Mouse (Mus musculus): ENCODE measurements at regions not wholly inside any gene's neighbourhood (a gene's known extent, or its start where the extent isn't known, plus 50 kb on each side); places are given as distances from the start of the nearest gene placed in this dataset.

DNA sequence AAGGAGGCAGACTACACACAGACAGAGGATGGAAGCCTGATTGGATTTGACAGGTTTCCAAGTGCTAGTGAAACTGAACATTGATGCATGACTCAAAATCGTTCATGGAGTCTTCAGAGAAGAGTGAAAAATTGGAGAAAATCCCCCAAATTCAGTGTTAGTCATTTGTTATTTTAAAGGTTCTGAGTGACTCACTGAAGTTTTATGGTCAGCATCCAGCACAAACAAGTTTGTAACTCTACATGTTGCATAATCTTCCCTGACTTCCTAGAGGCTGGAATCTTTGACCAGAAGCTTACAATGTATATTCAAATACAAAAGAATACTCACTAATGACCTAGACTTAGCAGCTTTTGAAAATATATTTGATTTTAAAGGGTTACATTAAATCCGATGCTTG lies 224.3 kb upstream of the Pot1a start:
- Histone ChIP-seq H3K9me3 (ENCODE audit: control insufficient read depth, low read length) (no peaks in the 10 kb centered on the region), H3K27me3 (ENCODE audit: control insufficient read depth, insufficient read depth, low read length) (no peaks in the 10 kb centered on the region), H3K27ac (ENCODE audit: low read depth, low read length) (no peak overlapping the region), H3K4me2 (ENCODE audit: low read depth, low read length) (no peak overlapping the region), H3K4me3 (ENCODE audit: low read depth, low read length) (no peak overlapping the region), H3K9ac (replicated peaks; ENCODE audit: low read depth, low read length) (no peak overlapping the region), H3K4me1 (ENCODE audit: control insufficient read depth, insufficient read depth, low read length) (no peaks in the 10 kb centered on the region), H3K36me3 (ENCODE audit: control insufficient read depth, insufficient read depth, low read length) (no peaks in the 10 kb centered on the region)
- ATAC-seq (ENCODE audit: low read depth): no peak
- 83% methylated on average over 2 of the region's 2 CpGs for WGBS

DNA sequence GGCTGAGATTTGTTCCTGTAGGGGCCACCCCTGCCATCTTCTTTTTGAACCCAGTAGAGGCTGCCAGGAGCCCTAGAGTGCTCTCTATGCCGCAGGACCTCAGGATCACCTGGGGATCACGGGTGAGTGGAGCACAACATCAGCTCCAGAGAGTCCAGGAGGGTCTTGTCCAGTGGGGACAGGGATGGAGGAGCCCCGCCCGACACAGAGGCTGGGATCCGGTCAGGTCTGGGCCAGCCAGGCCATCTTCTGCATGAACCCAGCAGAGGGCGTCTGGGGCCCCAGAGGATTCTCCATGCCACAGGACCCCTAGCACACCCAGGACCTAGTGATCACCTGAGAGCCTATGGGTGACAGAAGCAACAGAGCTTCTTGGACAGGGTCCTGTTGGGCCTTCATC lies 206.3 kb upstream of the Pot1a start:
- WGBS: 87% methylated on average over 6 of the region's 6 CpGs
- H3K36me3 ChIP-seq (ENCODE audit: control insufficient read depth, insufficient read depth, low read length): no peaks in the 10 kb centered on the region
- H3K4me2 ChIP-seq (ENCODE audit: low read depth, low read length): no peak overlapping the region
- H3K27me3 ChIP-seq (ENCODE audit: control insufficient read depth, insufficient read depth, low read length): no peaks in the 10 kb centered on the region
- H3K9me3 ChIP-seq (ENCODE audit: control insufficient read depth, low read length): no peaks in the 10 kb centered on the region
- no peak overlapping the region for H3K9ac ChIP-seq (replicated peaks; ENCODE audit: low read depth, low read length)
- no peaks in the 10 kb centered on the region for H3K4me1 ChIP-seq (ENCODE audit: control insufficient read depth, insufficient read depth, low read length)
- H3K27ac ChIP-seq (ENCODE audit: low read depth, low read length): no peak overlapping the region
- no peak for ATAC-seq (ENCODE audit: low read depth)
- H3K4me3 ChIP-seq (ENCODE audit: low read depth, low read length): no peak overlapping the region

DNA sequence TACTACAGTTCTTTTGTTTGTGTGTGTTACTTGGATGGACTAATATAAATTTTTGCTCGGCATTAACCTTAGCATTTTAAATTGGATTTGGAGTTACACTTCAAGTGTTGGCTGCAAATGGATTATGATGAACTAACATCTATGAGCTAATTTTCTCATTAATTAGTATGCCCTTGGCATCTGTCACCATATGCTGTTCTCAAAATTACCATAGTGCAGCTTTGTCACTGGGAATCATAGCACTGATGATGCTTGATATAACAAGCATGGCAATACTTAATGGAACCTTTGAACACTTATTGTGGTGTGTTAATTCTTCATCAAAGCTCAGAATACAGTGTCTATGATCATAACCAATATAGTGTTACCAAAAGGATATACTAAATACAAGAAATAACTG lies 185.0 kb upstream of the Pot1a start:
- ATAC-seq (ENCODE audit: low read depth): no peak
- H3K9ac ChIP-seq (replicated peaks; ENCODE audit: low read depth, low read length): no peak overlapping the region
- no peak overlapping the region for H3K27ac ChIP-seq (ENCODE audit: low read depth, low read length)
- no peaks in the 10 kb centered on the region for H3K27me3 ChIP-seq (ENCODE audit: control insufficient read depth, insufficient read depth, low read length)
- no peak overlapping the region for H3K4me3 ChIP-seq (ENCODE audit: low read depth, low read length)
- H3K4me1 ChIP-seq (ENCODE audit: control insufficient read depth, insufficient read depth, low read length): no peaks in the 10 kb centered on the region
- H3K36me3 ChIP-seq (ENCODE audit: control insufficient read depth, insufficient read depth, low read length): no peaks in the 10 kb centered on the region
- no peaks in the 10 kb centered on the region for H3K9me3 ChIP-seq (ENCODE audit: control insufficient read depth, low read length)
- H3K4me2 ChIP-seq (ENCODE audit: low read depth, low read length): no peak overlapping the region
- 72% methylated on average over 1 of the region's 1 CpGs for WGBS

DNA sequence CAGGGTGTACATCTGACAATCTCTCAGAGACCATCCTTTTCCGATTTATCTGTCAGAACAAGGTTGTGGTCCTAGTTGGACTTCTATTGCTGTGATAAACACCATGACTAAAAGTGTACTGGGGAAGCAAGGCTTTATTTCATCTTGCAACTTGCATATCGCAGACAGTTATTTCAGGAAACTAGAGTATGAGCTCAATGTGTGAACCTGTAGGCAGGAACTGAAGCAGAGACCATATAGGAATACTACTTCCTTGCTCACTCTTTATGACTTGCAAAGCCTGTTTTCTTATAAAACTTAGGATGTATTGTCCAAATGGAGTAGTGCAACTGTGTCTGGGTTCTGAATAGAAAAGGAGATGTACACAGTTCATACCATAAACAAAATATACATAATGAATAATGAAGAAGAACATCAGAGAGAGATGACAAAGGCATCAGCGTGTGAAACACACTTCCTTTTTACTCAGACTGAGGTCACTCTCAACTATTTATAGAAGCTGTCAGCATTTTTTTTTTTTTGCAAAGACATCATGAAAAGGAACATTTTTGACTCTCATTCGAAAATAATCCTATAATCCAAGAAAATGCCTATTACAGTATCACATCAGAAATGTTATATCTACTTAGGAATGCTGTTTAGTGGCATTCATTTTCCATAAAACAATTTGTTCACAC lies 169.3 kb upstream of the Pot1a start:
- no peaks in the 10 kb centered on the region for H3K4me1 ChIP-seq (ENCODE audit: control insufficient read depth, insufficient read depth, low read length)
- no peaks in the 10 kb centered on the region for H3K36me3 ChIP-seq (ENCODE audit: control insufficient read depth, insufficient read depth, low read length)
- H3K9ac ChIP-seq (replicated peaks; ENCODE audit: low read depth, low read length): no peak overlapping the region
- H3K4me3 ChIP-seq (ENCODE audit: low read depth, low read length): no peak overlapping the region
- ATAC-seq (ENCODE audit: low read depth): no peak
- H3K27ac ChIP-seq (ENCODE audit: low read depth, low read length): no peak overlapping the region
- no peak overlapping the region for H3K4me2 ChIP-seq (ENCODE audit: low read depth, low read length)
- H3K9me3 ChIP-seq (ENCODE audit: control insufficient read depth, low read length): no peaks in the 10 kb centered on the region
- WGBS: 84% methylated on average over 4 of the region's 4 CpGs
- no peaks in the 10 kb centered on the region for H3K27me3 ChIP-seq (ENCODE audit: control insufficient read depth, insufficient read depth, low read length)

DNA sequence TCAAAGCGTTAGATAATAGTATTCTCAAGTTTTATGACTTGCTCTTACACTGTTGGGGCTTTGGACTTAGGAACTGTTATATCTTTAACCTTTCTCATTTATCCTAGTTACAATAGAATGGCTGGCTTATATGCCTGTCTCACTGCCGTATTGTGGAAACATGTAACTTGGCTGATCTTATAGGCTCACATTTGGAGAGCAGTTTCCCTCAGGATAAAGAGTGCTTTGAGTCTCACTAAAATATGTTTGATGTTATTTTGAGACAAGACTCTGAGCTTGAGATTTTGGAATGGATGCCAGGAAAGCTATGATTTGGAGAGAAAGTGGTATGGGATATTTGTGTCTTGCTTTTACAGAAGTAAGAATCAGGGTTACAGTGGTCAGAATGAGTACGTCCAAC lies 156.4 kb upstream of the Pot1a start:
- Histone ChIP-seq H3K9me3 (ENCODE audit: control insufficient read depth, low read length) (no peaks in the 10 kb centered on the region), H3K4me3 (ENCODE audit: low read depth, low read length) (no peak overlapping the region), H3K36me3 (ENCODE audit: control insufficient read depth, insufficient read depth, low read length) (no peaks in the 10 kb centered on the region), H3K27ac (ENCODE audit: low read depth, low read length) (no peak overlapping the region), H3K4me2 (ENCODE audit: low read depth, low read length) (no peak overlapping the region), H3K9ac (replicated peaks; ENCODE audit: low read depth, low read length) (no peak overlapping the region), H3K27me3 (ENCODE audit: control insufficient read depth, insufficient read depth, low read length) (no peaks in the 10 kb centered on the region), H3K4me1 (ENCODE audit: control insufficient read depth, insufficient read depth, low read length) (no peaks in the 10 kb centered on the region)
- WGBS: 88% methylated on average over 3 of the region's 3 CpGs
- no peak for ATAC-seq (ENCODE audit: low read depth)

DNA sequence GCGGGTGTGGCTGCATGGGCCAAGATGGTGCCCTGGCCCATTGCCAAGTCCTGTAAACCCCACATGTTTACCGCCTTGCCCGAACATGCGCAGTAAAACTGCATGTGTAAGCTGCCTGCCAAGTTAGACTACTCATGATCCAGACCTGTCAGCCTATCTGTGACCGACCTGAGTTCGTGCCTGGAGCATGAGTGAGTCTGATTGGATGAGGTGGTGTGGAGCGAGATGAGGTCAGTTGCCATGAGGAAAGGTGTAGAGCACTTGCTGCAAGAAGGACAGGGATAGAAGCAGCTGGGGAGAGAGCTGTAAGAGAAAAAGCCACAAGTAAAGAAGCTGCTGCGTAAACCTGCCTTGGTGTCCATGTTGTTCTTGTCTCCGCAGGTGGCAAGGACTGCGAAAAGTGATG lies 122.1 kb upstream of the Pot1a start:
- Histone ChIP-seq H3K4me1 (ENCODE audit: control insufficient read depth, insufficient read depth, low read length) (no peaks in the 10 kb centered on the region), H3K9ac (replicated peaks; ENCODE audit: low read depth, low read length) (no peak overlapping the region), H3K27me3 (ENCODE audit: control insufficient read depth, insufficient read depth, low read length) (no peaks in the 10 kb centered on the region), H3K9me3 (ENCODE audit: control insufficient read depth, low read length) (no peaks in the 10 kb centered on the region), H3K4me2 (ENCODE audit: low read depth, low read length) (no peak overlapping the region), H3K4me3 (ENCODE audit: low read depth, low read length) (no peak overlapping the region), H3K36me3 (ENCODE audit: control insufficient read depth, insufficient read depth, low read length) (no peaks in the 10 kb centered on the region), H3K27ac (ENCODE audit: low read depth, low read length) (no peak overlapping the region)
- no peak for ATAC-seq (ENCODE audit: low read depth)
- 92% methylated on average over 10 of the region's 10 CpGs for WGBS

DNA sequence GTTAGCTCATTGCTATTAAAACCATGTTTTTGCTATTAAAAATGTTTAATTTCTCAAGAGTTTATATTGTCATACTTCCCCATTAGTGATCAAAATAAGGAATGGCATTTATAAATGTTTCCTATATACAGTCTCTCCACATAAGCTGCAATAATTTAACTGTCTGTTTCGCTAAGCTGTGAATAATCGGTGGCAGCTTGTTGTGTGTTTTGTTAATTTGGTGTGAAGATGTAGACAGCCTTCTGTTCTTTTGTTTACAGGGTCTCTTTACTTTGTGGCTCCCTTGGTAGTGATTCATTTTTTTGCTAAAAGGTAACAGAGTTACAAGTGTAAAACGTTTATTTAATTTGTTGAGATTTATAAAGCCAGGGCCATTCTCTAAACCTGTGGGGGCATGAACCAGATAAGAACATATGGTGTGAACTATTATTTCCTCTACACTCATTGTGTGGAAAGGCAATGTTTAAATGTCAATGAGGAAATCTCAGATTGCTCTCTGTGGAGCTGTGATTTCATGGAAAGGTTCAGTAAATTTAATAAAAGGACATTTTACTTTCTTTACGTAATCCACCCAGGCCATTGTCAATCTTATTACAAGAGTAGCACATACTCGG lies 108.9 kb upstream of the Pot1a start:
- peak; percentile 68 for ATAC-seq (ENCODE audit: low read depth)
- Histone ChIP-seq H3K4me1 (ENCODE audit: control insufficient read depth, insufficient read depth, low read length) (no peaks in the 10 kb centered on the region), H3K9ac (replicated peaks; ENCODE audit: low read depth, low read length) (no peak overlapping the region), H3K9me3 (ENCODE audit: control insufficient read depth, low read length) (no peaks in the 10 kb centered on the region), H3K27ac (ENCODE audit: low read depth, low read length) (no peak overlapping the region), H3K36me3 (ENCODE audit: control insufficient read depth, insufficient read depth, low read length) (no peaks in the 10 kb centered on the region), H3K4me3 (ENCODE audit: low read depth, low read length) (no peak overlapping the region), H3K27me3 (ENCODE audit: control insufficient read depth, insufficient read depth, low read length) (no peaks in the 10 kb centered on the region), H3K4me2 (ENCODE audit: low read depth, low read length) (no peak overlapping the region)
- 30% methylated on average over 5 of the region's 5 CpGs for WGBS

DNA sequence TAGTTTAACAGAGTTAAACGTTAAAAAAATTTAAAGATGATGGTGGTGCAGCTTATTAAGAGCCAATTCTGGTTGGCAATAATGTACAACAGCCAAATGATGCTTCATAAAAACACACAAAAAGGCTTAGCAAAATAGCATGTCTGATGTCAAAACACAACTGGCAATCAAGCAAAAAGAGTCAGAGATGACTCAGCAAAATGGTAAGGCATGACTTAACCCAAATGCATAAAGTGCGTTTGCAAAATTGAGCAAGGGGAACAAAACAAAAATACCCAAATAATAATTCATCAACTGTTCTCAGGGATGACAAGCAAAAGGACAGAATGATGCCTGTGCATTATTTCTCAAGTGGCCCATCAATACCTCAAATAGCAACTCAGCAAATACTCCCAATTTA lies 105.1 kb upstream of the Pot1a start:
- no peak for ATAC-seq (ENCODE audit: low read depth)
- no peak overlapping the region for H3K4me2 ChIP-seq (ENCODE audit: low read depth, low read length)
- H3K27ac ChIP-seq (ENCODE audit: low read depth, low read length): no peak overlapping the region
- H3K4me1 ChIP-seq (ENCODE audit: control insufficient read depth, insufficient read depth, low read length): no peaks in the 10 kb centered on the region
- H3K36me3 ChIP-seq (ENCODE audit: control insufficient read depth, insufficient read depth, low read length): no peaks in the 10 kb centered on the region
- no peaks in the 10 kb centered on the region for H3K27me3 ChIP-seq (ENCODE audit: control insufficient read depth, insufficient read depth, low read length)
- H3K9me3 ChIP-seq (ENCODE audit: control insufficient read depth, low read length): no peaks in the 10 kb centered on the region
- H3K4me3 ChIP-seq (ENCODE audit: low read depth, low read length): no peak overlapping the region
- 90% methylated on average over 2 of the region's 2 CpGs for WGBS
- no peak overlapping the region for H3K9ac ChIP-seq (replicated peaks; ENCODE audit: low read depth, low read length)

DNA sequence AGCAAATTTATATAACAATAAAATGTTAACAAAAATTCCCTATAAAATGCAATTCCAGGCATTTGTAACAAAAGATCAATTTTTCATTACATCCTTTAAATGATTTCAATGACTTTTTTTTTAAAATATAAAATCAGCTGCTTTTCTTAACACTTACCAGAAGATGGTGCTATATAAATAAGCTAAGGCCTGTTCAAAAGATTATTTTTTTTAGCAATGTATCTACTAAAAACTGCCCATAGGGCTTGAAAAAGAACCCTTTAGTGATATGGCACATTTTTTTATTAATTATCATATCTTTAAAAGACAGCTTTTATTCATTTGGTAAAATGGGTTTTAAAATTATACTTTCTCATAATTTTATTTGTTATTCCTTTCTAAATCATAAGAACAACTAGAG lies 90.9 kb upstream of the Pot1a start:
- Histone ChIP-seq H3K4me3 (ENCODE audit: low read depth, low read length) (no peak overlapping the region), H3K9ac (replicated peaks; ENCODE audit: low read depth, low read length) (no peak overlapping the region), H3K4me1 (ENCODE audit: control insufficient read depth, insufficient read depth, low read length) (no peaks in the 10 kb centered on the region), H3K27ac (ENCODE audit: low read depth, low read length) (no peak overlapping the region), H3K4me2 (ENCODE audit: low read depth, low read length) (no peak overlapping the region), H3K27me3 (ENCODE audit: control insufficient read depth, insufficient read depth, low read length) (no peaks in the 10 kb centered on the region), H3K36me3 (ENCODE audit: control insufficient read depth, insufficient read depth, low read length) (no peaks in the 10 kb centered on the region), H3K9me3 (ENCODE audit: control insufficient read depth, low read length) (no peaks in the 10 kb centered on the region)
- no peak for ATAC-seq (ENCODE audit: low read depth)
